Comparison of ENCODE assay signal across 2 mouse cellular contexts in the genomic region with DNA sequence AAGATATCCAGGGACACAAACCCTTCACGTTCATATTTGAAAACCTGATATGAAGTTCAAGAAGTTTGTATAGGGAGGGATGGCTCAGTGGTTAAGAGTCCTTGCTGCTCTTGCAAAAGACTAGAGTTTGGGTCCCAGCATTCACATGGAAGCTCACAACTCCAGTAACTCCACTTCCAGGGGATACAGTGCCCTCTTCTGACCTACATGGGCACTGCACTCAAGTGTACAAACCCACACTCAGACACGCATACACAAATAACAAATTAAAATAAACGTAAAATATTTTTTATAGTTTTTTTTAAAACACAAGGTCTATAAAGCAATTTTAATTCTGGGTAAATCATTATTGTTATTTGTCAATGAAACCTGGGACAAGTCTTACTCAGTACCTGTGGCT.
TF ChIP-seq lines count a peak whose summit lies in the region.

No protein-coding gene starts in this region.

TF ChIP-seq in CH12.LX, 34 proteins besides CTCF, POLR2A, EP300 and RAD21:
- TF ChIP-seq MYC (IDR thresholded peaks at IDR 0.05; ENCODE audit: low read depth, low read length): no peak

TF ChIP-seq in ES-E14, 5 proteins besides CTCF, POLR2A, EP300 and RAD21:
- TF ChIP-seq MAFK (IDR thresholded peaks at IDR 0.05; ENCODE audit: insufficient read depth, low read depth, low read length) (no peak), ZC3H11A (IDR thresholded peaks at IDR 0.05; ENCODE audit: borderline replicate concordance, low read depth, low read length) (peak; percentile 38; the same call in 1 of the 2 replicates)
TF ChIP-seq in ES-E14: peak in this region for 1.
